Mouse (Mus musculus) ES-E14 (cell line): Measurements from ENCODE around the gene Ppp1r36.

Experiments
- CHD2 ChIP-seq: IDR thresholded peaks from 2 replicates; pipeline ENCODE4 v1.6.1; 2014; ENCODE audit warnings: mild to moderate bottlenecking, low read depth, low read length, inconsistent platforms
- HCFC1 ChIP-seq: IDR thresholded peaks from 2 replicates; pipeline ENCODE4 v1.6.1; 2012; ENCODE audit warnings: low read length, inconsistent platforms, borderline replicate concordance; ENCODE audit not compliant: insufficient read depth
- ZNF384 ChIP-seq: IDR thresholded peaks from 2 replicates; pipeline ENCODE4 v1.6.1; 2012; ENCODE audit warnings: low read depth, low read length, inconsistent platforms

GRCm38 (mm10) chr12:76444359-76444772 is 27.0 kb downstream of the Ppp1r36 start:
- TF ChIP-seq HCFC1, result no peak
- no peak for TF ChIP-seq CHD2
- TF ChIP-seq ZNF384, result no peak
